Mouse (Mus musculus) erythroblast, adult 5-6 weeks (primary cell): ENCODE data around the gene Tenm3. TPM values are rescaled to one million over a fixed set of nuclear protein-coding genes. Genes with fewer than 3 reads are reported as not detected.

Source experiments
- ATAC-seq: replicated peaks from 2 replicates; pipeline ENCODE4 v1.8.0; 2016; ENCODE audit warnings: moderate number of reproducible peaks, mild to moderate bottlenecking, moderate TSS enrichment, inconsistent platforms; ENCODE audit not compliant: poor library complexity, low FRiP score, severe bottlenecking
- total RNA-seq, 2 experiments: library from RNA; stranded (forward) in 1 of 2; stranded (reverse) in 1 of 2; fragments of 150-400 nt in 1 of 2; fragments of 200-764, 138-1000 nt in 1 of 2; gene quantifications; 2 replicates each; pipeline versions ENCODE4 v1.2.3 to v1.2.4; 2015 to 2017; ENCODE audit warnings: low replicate concordance in 2 of 2

Gene Tenm3
- total RNA-seq, 2 experiments from 2014 or later, result not detected

DNA sequence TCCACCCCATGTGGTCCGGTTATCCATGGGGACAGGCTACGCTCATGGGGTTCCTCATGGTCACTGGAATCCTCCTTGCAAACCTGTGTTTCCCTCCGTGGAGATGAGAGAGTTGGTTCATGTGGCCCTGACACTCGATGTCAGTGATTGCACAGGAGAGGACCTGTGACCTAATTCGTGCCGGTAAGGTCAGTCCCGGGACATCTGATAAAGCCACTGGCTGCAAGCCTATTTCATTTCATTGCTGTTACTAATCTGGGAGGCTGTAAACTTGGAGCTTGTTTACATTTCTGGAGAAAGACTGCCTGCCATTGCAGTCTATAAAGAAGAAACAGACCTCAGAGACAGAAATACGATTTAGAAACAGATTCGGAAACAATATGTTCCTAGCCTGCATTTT is 155.6 kb downstream of the Tenm3 start:
- ATAC-seq, result no peak

- ATAC-seq, result no peak
These were observed 170.3 kb downstream of the Tenm3 start for GRCm38 (mm10) chr8:48673476-48673875.

DNA sequence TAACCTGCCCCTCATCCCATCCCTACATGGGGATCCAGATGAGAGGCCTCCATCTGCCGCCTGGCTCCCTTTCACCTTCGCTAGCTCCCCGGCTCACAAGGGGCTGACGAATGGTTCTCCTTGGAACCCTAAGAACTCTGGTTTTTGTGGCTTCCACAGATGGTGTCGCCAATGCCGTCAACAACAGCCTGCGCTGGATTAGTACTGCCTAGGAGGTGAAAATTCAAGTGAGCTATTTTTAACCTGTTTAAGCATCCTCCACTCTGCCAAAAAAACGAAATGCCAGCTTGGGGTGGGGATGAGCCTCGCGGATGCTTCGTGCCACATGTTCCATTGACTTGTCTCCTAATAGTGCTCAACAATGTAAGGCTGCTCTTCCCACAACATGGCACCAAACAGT is 171.3 kb downstream of the Tenm3 start:
- ATAC-seq, result no peak

GRCm38 (mm10) chr8:48671318-48671717 is 172.4 kb downstream of the Tenm3 start:
- no peak for ATAC-seq

- no peak for ATAC-seq
These were observed 172.9 kb downstream of the Tenm3 start for GRCm38 (mm10) chr8:48670895-48671294.

- ATAC-seq, result no peak
These were observed 173.4 kb downstream of the Tenm3 start for GRCm38 (mm10) chr8:48670387-48670786.

DNA sequence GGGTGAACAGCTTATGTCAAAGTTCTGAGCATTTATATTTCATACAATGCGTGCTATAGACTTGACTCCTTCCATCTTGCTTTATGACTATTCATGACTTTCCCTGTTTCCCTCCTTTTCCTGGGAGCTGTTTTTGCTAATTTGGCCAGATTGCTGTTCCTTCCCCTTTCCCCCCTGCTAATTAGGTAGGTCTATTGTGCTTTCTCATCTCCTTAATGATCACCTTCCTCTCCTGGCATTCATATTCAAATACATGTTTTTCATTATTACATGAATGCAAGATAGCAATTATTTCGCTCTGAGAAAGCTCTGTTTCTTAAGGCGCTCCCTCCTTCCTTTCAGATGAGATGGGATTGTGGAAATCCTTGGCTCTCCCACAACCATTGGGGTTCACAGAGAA is 178.6 kb downstream of the Tenm3 start:
- ATAC-seq, result no peak

DNA sequence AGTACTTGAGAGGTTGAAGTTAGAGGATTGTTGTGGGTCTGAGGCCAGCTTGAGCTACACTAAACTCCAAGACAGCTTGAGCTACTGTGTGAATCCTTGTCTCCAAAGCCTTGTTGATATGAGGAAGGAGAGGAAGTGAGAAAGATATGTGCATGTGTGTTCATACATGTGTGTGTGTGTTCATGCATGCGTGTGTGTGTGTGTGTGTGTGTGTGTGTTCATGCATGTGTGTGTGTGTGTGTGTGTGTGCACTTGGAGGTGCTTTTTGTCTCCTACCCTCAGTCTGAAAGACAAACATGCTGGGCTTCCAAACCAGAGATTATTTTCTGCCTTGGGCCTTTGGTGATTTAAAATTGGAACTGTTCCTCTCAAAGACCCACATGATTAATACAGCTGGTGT is 184.5 kb downstream of the Tenm3 start:
- ATAC-seq, result no peak

DNA sequence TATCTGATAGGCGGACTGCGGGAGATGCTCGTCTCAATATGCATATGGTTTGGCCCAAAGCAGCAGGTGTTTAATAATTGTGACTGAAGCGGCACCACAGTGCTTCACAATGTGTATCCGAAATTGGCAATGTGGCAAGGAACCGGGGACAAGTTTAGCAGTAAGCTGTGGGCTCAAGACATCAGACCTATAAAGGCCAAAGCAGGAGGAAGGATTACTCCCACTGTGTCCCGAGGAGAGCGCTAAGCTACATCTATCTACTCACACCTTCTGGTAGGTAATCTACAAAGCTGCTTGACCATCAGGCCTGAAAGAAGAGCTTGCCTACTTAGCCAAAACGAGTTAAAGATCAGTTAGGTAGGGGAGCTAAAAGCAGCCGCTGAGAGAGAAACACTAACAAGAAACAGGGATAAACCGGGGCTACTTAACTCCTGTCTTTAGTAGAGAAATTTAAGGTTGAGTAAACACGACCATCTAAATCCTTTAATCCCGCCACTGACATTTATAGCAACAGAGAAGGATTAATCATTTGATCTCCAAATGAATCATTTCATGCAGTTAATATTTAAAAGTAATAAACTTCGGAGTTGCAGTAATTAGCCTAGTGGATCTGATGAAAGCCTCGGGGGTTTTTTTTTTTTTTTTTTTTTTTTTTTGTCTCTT is 188.2 kb downstream of the Tenm3 start:
- ATAC-seq, result no peak

- no peak for ATAC-seq
These were observed 193.9 kb downstream of the Tenm3 start for GRCm38 (mm10) chr8:48649845-48650244.

- ATAC-seq, result no peak
These were observed 194.3 kb downstream of the Tenm3 start for GRCm38 (mm10) chr8:48649415-48649814.

- ATAC-seq, result no peak
These were observed 197.6 kb downstream of the Tenm3 start for GRCm38 (mm10) chr8:48646110-48646509.

DNA sequence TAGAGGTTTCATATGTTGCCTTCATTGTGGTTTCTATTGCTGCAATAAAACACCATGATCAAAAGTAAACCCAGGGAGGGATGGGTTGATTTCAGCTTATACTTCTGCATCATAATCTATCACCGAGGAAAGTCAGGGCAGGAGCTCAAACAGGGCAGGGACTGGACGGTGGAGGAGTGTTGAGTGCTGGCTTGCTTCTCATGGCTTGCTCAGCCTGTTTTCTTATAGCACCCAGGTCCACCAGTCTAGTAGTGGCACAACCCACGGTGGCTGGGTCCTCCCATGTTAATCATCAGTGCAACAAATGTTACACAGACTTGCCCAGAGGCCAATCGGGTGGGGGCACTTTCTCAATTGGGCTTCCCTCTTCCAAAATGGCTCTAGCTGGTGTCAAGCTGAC is 205.6 kb downstream of the Tenm3 start:
- no peak for ATAC-seq

DNA sequence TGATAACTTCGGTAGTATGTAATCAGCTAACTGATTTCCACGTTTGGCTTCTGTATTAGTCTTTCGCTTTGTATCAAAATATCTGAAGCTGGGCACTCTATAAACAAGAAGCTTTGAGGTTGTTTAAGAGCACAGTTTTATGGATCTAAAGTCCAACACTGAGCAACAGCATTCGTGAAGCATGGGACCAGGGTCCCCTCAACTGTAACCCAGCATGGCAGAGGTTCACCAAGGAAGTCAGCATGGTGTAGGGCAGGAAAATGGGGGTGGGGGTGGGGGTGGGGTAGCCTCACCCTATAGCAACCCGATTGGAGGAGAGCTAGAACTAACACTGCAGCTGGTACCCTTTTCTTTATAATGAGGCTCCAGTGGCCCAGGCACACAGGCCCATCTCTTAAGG is 206.8 kb downstream of the Tenm3 start:
- ATAC-seq, result no peak

GRCm38 (mm10) chr8:48635815-48636214 is 207.9 kb downstream of the Tenm3 start:
- ATAC-seq, result no peak

DNA sequence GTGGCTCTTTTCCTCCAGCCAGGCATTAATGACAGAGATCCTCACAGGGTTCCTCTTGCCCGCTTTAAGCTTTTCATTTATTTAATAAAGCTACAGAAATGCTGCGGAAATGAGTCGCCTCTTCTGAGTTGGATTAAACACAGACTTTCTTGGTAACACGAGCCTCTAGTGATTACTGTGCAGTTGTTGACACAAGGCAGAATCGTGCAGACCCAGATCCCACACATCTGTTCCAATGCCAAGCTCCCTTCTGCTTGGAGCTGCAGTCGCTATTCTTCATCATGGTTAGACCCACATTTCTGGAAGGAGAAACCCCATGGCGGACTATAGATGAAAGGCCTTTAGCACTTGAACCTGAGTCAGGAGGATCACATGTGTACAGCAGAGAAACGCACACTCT is 210.3 kb downstream of the Tenm3 start:
- no peak for ATAC-seq

DNA sequence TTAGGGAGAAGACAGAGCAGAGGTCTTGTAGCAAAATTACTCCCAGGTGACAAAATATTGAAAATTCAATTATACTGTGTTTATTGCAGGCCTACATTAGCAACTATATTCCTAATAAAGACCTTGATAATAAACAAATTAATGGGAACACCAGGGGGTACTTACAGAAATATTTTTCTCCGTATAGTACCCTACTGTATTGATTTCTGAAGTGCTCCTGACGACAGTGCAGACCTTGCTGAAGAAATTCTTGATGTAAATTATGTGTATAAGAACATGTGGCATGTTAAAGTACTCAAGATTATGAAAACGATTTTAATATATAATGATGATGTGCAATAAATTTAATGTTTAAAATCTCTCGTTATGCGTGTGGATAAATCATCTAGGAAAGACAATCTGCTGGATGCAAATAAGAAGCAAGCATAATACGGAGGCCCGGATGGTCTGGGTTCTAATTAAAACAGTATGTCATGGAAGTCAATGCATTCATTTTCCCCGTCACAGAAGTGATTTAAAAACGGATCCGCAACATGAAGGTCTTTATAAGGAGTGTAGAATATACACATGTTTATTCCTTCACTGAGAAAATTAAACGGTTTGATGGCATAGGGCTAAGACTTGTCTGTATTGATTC is 221.1 kb downstream of the Tenm3 start:
- ATAC-seq, result no peak

- no peak for ATAC-seq
These were observed 228.7 kb downstream of the Tenm3 start for GRCm38 (mm10) chr8:48615088-48615487.

GRCm38 (mm10) chr8:48611934-48612512 is 231.7 kb downstream of the Tenm3 start:
- no peak for ATAC-seq

DNA sequence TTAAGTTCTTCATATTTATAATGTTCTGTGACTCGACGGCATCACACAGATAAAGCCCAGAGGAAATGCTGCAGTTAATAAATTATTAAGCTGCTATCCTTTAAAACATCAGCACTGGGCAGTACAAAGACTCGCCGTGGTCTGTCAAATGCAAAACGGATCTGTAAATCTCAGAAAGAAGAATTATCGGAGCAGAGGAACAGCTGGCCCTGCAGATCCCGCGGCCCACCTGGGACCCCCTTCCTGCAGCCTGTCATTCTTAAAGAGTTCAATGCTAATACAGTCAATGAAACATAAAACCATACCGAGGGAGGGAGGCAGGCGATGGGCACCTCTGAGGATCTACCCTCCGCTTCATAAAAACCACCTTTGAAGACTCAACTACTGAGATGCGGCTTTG is 232.6 kb downstream of the Tenm3 start:
- no peak for ATAC-seq

DNA sequence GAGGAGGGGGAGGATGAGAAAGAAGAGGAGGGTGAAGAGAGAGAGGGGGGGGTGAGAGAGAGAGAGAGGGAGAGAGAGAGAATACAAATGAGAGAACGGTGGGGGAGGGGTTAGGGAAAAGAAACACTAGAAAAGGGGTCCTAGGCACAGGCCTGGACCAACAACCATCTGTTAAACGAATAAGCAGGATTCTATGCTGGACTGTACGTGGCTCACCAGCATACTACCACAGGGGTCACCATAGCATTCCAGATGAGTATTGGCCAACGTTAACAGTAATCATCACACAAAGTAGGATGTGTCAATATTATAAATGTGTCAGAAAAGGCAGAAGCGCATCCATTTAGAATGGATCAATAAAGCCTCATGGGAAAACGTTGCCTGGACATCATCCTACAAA is 233.4 kb downstream of the Tenm3 start:
- ATAC-seq, result no peak

GRCm38 (mm10) chr8:48609684-48610083 is 234.1 kb downstream of the Tenm3 start:
- no peak for ATAC-seq
